Mouse (Mus musculus) left cerebral cortex, postnatal 25 days (tissue): Measurements from ENCODE around the gene Ncaph2. TPM values are rescaled to one million over a fixed set of nuclear protein-coding genes. Genes with fewer than 3 reads are reported as not detected.

Experiments used
- microRNA-seq, 2 experiments: library from miRNA; unstranded; fragments of <30 nt; microRNA quantifications; one replicate each; pipeline ENCODE4 v1.2.0; 2022
- total RNA-seq, 2 experiments: library from RNA; stranded (reverse); gene quantifications; 2 replicates each; pipeline ENCODE4 v1.2.3; 2021

Ncaph2 gene
- total RNA-seq, 2 experiments from 2014 or later, result 96.1 to 97.4 TPM

Small RNAs within 50 kb of the gene (microRNA-seq; reads per million reads assigned to microRNA genes)
- 4.7 to 8.1 reads per million in 2 experiments for gene Mir6959

Other genes with a start within 250 kb of the Ncaph2 start
- gene Tubgcp6, start 232.6 kb upstream of the Ncaph2 start, total RNA-seq, result 10 to 100 TPM; 26.3 to 27.7 TPM
- gene Hdac10, start 227.0 kb upstream of the Ncaph2 start, total RNA-seq, result 10 to 100 TPM; 13.1 to 13.3 TPM
- 1 to 10 TPM; 5.9 to 7.6 TPM for gene Mapk12, start 215.0 kb upstream of the Ncaph2 start, total RNA-seq
- gene Mapk11, start 206.1 kb upstream of the Ncaph2 start, total RNA-seq, result 10 to 100 TPM; 47.1 to 51.1 TPM
- 10 to 100 TPM; 43.4 to 44.9 TPM for gene Plxnb2, start 174.9 kb upstream of the Ncaph2 start, total RNA-seq
- 10 to 100 TPM; 44.8 to 47.0 TPM for gene Dennd6b, start 159.2 kb upstream of the Ncaph2 start, total RNA-seq
- gene Ppp6r2, start 144.2 kb upstream of the Ncaph2 start, total RNA-seq, result 100 to 1,000 TPM; 148 to 149 TPM
- gene Sbf1, start 40.4 kb upstream of the Ncaph2 start, total RNA-seq, result 100 to 1,000 TPM; 205 to 212 TPM
- gene Adm2, start 33.0 kb upstream of the Ncaph2 start, total RNA-seq, result not detected
- not detected for gene Miox, start 21.3 kb upstream of the Ncaph2 start, total RNA-seq
- 10 to 100 TPM; 21.0 to 21.8 TPM for gene Lmf2, start 60 bp upstream of the Ncaph2 start, total RNA-seq
- gene Sco2, start 18.1 kb downstream of the Ncaph2 start, total RNA-seq, result 10 to 100 TPM; 25.3 to 26.8 TPM
- gene Tymp, start 21.3 kb downstream of the Ncaph2 start, total RNA-seq, result 1 to 10 TPM; 1.3 to 1.6 TPM
- gene Odf3b, start 23.6 kb downstream of the Ncaph2 start, total RNA-seq, result under 1 TPM; 0.57 to 0.80 TPM
- gene Klhdc7b, start 29.2 kb downstream of the Ncaph2 start, total RNA-seq, result under 1 TPM; 0.30 to 0.34 TPM
- gene Syce3, start 54.8 kb downstream of the Ncaph2 start, total RNA-seq, result under 1 TPM in 1 of 2 experiments, not detected in 1; 0.87 TPM
- 1 to 10 TPM; 1.3 to 1.6 TPM for gene Cpt1b, start 70.1 kb downstream of the Ncaph2 start, total RNA-seq
- 1 to 10 TPM; 1.9 to 2.1 TPM for gene C730034F03Rik, start 73.9 kb downstream of the Ncaph2 start, total RNA-seq
- gene Gm44502, start 74.0 kb downstream of the Ncaph2 start, total RNA-seq, result under 1 TPM in 1 of 2 experiments, not detected in 1; 0.80 TPM
- 10 to 100 TPM; 35.4 to 39.7 TPM for gene Chkb, start 74.2 kb downstream of the Ncaph2 start, total RNA-seq
- 100 to 1,000 TPM; 201 to 242 TPM for gene Mapk8ip2, start 98.2 kb downstream of the Ncaph2 start, total RNA-seq
- 10 to 100 TPM; 30.4 to 32.5 TPM for gene Arsa, start 121.7 kb downstream of the Ncaph2 start, total RNA-seq
- 100 to 1,000 TPM; 210 to 243 TPM for gene Shank3, start 143.9 kb downstream of the Ncaph2 start, total RNA-seq
- 1 to 10 TPM; 1.1 to 1.5 TPM for gene Acr, start 212.6 kb downstream of the Ncaph2 start, total RNA-seq
- 10 to 100 TPM; 36.9 to 37.1 TPM for gene Rabl2, start 236.2 kb downstream of the Ncaph2 start, total RNA-seq